In the genomic region with DNA sequence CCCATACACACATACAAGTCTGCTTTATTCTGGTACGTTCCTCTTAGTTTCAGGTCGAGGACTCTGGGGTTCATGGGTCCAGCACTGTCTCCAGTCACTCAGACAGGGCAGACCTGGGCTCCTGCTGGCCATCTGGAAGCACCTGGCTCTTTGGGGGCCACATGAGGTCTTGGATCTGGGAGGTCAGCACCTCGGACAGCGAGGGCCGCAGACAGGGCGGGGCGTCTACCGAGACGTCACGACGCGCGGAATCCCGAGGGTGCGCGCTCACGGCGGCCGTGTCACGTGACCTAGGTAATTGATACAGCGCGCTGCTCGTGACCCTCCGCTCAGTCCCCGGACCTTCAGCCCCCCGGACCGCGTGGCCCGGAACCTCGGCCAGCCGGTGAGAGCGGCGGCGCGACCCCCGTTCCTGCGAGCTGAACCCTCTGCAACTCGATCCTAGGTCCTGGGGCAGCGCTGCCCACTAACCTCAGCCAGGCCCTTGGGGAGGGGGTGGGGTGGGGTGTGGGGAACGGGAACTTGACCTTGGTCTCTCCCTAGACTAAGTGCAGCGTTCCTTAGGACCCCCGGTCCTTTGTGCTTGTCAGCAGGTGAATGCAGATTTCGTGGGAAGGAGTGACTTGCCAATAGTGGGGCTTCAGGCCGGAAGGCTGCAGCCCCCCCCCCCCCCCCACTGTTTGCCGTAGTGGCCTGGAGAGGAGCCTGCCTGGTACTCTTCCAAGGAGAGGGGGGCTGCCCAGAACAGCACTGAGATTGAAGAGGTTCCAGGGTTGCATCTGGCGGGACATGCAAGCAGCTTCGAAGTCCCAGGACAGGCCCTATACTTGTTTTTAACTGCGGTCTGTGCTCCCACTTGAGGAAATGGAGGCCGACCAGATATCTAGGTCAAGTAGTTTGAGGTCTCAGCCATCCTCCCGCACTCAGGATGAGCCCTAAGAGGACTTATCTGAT, we compare ENCODE assay signal across 8 mouse cellular contexts. TPM values are rescaled to one million over a fixed set of nuclear protein-coding genes. Genes with fewer than 3 reads are reported as not detected.
DNase-seq lines count a peak whose midpoint lies in the region; ATAC-seq and TF ChIP-seq lines count a peak whose summit lies in the region.

A gene (plus strand): TSS at position 288 of the 954 bp plus-strand sequence.

- TF ChIP-seq CTCF in thymus, adult 2 months (IDR thresholded peaks at IDR 0.05; ENCODE audit: borderline replicate concordance, control insufficient read depth, extremely low read depth, insufficient read depth, low read length, poor library complexity), result no peak

- H3K27ac ChIP-seq in forebrain, embryonic 15.5 days (replicated peaks), result no peak within 1 kb of the TSS
- no peak within 1 kb of the TSS for H3K27ac ChIP-seq in liver, embryonic 16.5 days (ENCODE audit: low read length)
- peak within 1 kb of the TSS; percentile 7; the same call in 1 of the 2 replicates for H3K27ac ChIP-seq in neural tube, embryonic 14.5 days (ENCODE audit: low read depth, low read length)
- no peak within 1 kb of the TSS for H3K27ac ChIP-seq in thymus, adult 2 months (ENCODE audit: control insufficient read depth, insufficient read depth, low read length)

- 4% methylated on average over 50 of the region's 50 CpGs for WGBS in forebrain, embryonic 15.5 days
- 4% methylated on average over 49 of the region's 50 CpGs for WGBS in liver, embryonic 16.5 days (ENCODE audit: insufficient replicate concordance)
- WGBS in neural tube, embryonic 14.5 days, result 4% methylated on average over 50 of the region's 50 CpGs
- 5% methylated on average over 50 of the region's 50 CpGs for WGBS in thymus, adult 2 months

- ATAC-seq in forebrain, embryonic 15.5 days (replicated peaks), result peak; percentile 75
- peak; percentile 60 for ATAC-seq in liver, embryonic 16.5 days (ENCODE audit: low read depth)
- peak; percentile 77 for ATAC-seq in neural tube, embryonic 14.5 days (ENCODE audit: low read depth)

- H3K4me3 ChIP-seq in forebrain, embryonic 15.5 days, result peak within 1 kb of the TSS; percentile 71
- peak within 1 kb of the TSS; percentile 63 for H3K4me3 ChIP-seq in liver, embryonic 16.5 days (ENCODE audit: low read depth, low read length)
- peak within 1 kb of the TSS; percentile 62 for H3K4me3 ChIP-seq in neural tube, embryonic 14.5 days (ENCODE audit: low read depth, low read length)
- peak within 1 kb of the TSS; percentile 88 for H3K4me3 ChIP-seq in thymus, adult 2 months (ENCODE audit: control insufficient read depth, insufficient read depth, low read length)

- H3K9ac ChIP-seq in forebrain, embryonic 15.5 days (replicated peaks), result peak within 1 kb of the TSS; percentile 81
- H3K9ac ChIP-seq in liver, embryonic 16.5 days (ENCODE audit: low read depth, low read length), result no peak within 1 kb of the TSS; the same call in 1 of the 2 replicates
- H3K9ac ChIP-seq in neural tube, embryonic 14.5 days (replicated peaks; ENCODE audit: low read depth, low read length), result peak within 1 kb of the TSS; percentile 80

- peak; percentile 78 for DNase-seq in MN1 (ENCODE audit: low spot score)
- DNase-seq in cerebellum, adult 18-20 months, result peak; percentile 82 to 86
- DNase-seq in heart, postnatal 14 days, result peak; percentile 75 to 79
- peak; percentile 78 for DNase-seq in layer of hippocampus, adult 11-12 months (ENCODE audit: low spot score)
- DNase-seq in thymus, adult 2 months, result peak; percentile 54

- H3K4me2 ChIP-seq in forebrain, embryonic 15.5 days (replicated peaks), result peak within 1 kb of the TSS; percentile 77
- peak within 1 kb of the TSS; percentile 74 for H3K4me2 ChIP-seq in liver, embryonic 16.5 days (ENCODE audit: low read depth, low read length)
- H3K4me2 ChIP-seq in neural tube, embryonic 14.5 days (ENCODE audit: low read depth, low read length), result peak within 1 kb of the TSS; percentile 91

- TF ChIP-seq POLR2A in thymus, adult 2 months (IDR thresholded peaks at IDR 0.05; ENCODE audit: control insufficient read depth, extremely low read depth, insufficient read depth, low read length, poor library complexity), result no peak

- no peaks in the 10 kb centered on the region for H3K36me3 ChIP-seq in forebrain, embryonic 15.5 days
- H3K36me3 ChIP-seq in liver, embryonic 16.5 days (ENCODE audit: control insufficient read depth, insufficient read depth), result no peaks in the 10 kb centered on the region
- H3K36me3 ChIP-seq in neural tube, embryonic 14.5 days (ENCODE audit: control insufficient read depth, insufficient read depth, low read length), result no peaks in the 10 kb centered on the region
- no peaks in the 10 kb centered on the region for H3K36me3 ChIP-seq in thymus, adult 2 months (ENCODE audit: control insufficient read depth, insufficient read depth, low read length)

- H3K9me3 ChIP-seq in forebrain, embryonic 15.5 days, result no peaks in the 10 kb centered on the region
- no peaks in the 10 kb centered on the region for H3K9me3 ChIP-seq in liver, embryonic 16.5 days (replicated peaks; ENCODE audit: control insufficient read depth, low read length)
- H3K9me3 ChIP-seq in neural tube, embryonic 14.5 days (ENCODE audit: control insufficient read depth, low read length), result no peaks in the 10 kb centered on the region

- intact Hi-C loops in heart, postnatal 14 days (cut with DNase I), result no loop called here

- H3K27me3 ChIP-seq in forebrain, embryonic 15.5 days, result no peaks in the 10 kb centered on the region
- no peaks in the 10 kb centered on the region for H3K27me3 ChIP-seq in liver, embryonic 16.5 days (ENCODE audit: control insufficient read depth, insufficient read depth, low read depth, low read length)
- no peaks in the 10 kb centered on the region for H3K27me3 ChIP-seq in neural tube, embryonic 14.5 days (ENCODE audit: control insufficient read depth, insufficient read depth, low read length)
- H3K27me3 ChIP-seq in thymus, adult 2 months (ENCODE audit: control insufficient read depth, insufficient read depth, low read length), result no peaks in the 10 kb centered on the region; the same call in 1 of the 2 replicates

- H3K4me1 ChIP-seq in forebrain, embryonic 15.5 days, result peaks cover 9% of the 10 kb centered on the region
- H3K4me1 ChIP-seq in liver, embryonic 16.5 days (ENCODE audit: control insufficient read depth, low read depth, low read length), result peaks cover 3% of the 10 kb centered on the region; the same call in 1 of the 2 replicates
- H3K4me1 ChIP-seq in neural tube, embryonic 14.5 days (ENCODE audit: control insufficient read depth, insufficient read depth, low read length), result peaks cover 6% of the 10 kb centered on the region; the same call in 1 of the 2 replicates
- peaks cover 2% of the 10 kb centered on the region; the same call in 1 of the 2 replicates for H3K4me1 ChIP-seq in thymus, adult 2 months (replicated peaks; ENCODE audit: control insufficient read depth, insufficient read depth, low read length)

RNA-seq across cellular contexts. Expression of the gene that starts here (rescaled TPM):
- polyA plus RNA-seq in forebrain, embryonic 15.5 days (2015; fragmentation: Nextera tagmentation; extraction: Ambion mirVana), result 26.2 TPM in 2 replicates
- total RNA-seq in heart, postnatal 14 days (2021), result 10 to 100 TPM; 38.5 to 42.8 TPM
- 0.61 and 0.79 TPM in 2 replicates for polyA plus RNA-seq in liver, embryonic 16.5 days (2015; fragmentation: Nextera tagmentation; extraction: Ambion mirVana)
- polyA plus RNA-seq in neural tube, embryonic 14.5 days (2014; fragmentation: Nextera tagmentation; extraction: Ambion mirVana), result 16.9 and 17.2 TPM in 2 replicates
- polyA plus RNA-seq in thymus, adult 2 months (2012; rRNA removed), result 1.4 and 6.6 TPM in 2 replicates

Comparison
In these comparisons a context has a peak if more than half of its experiments do, and no peak if none do; other contexts are left out.
1. Peak in ATAC-seq, H3K4me3 ChIP-seq and H3K4me2 ChIP-seq in liver, embryonic 16.5 days; RNA of the gene not detected or under 1 TPM.